Mouse (Mus musculus): ENCODE data around the gene Ugp2.

DNA sequence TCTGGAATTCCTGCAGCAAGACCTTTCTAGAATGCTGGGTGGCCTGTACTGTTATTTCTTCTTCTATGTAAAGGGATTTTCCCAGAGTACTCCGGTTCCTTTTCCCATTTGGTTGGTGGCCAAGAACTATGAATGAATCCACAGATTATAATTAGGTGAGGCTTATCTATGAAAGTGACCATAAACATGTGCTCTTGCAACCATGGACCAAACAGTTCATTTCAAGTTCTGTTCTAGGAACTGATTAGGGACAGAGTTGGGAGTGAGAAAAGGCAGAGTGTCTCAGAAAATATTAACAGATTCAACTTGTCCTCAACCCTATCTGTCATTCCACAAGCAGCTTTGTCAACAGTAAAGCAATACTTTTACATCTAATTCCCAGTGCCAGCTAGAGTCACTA is 35.1 kb upstream of the Ugp2 start:
- no peak for TF ChIP-seq POLR2A (IDR thresholded peaks at IDR 0.05; ENCODE audit: insufficient read length, low read depth)
- no peak for TF ChIP-seq TCF12 (IDR thresholded peaks at IDR 0.05; ENCODE audit: insufficient read depth, poor library complexity, severe bottlenecking)
- no peak for TF ChIP-seq REST (IDR thresholded peaks at IDR 0.05; ENCODE audit: insufficient read depth, insufficient read length)
- TF ChIP-seq USF1 (IDR thresholded peaks at IDR 0.05; ENCODE audit: low read depth), result no peak
- TF ChIP-seq CEBPB (IDR thresholded peaks at IDR 0.05; ENCODE audit: insufficient read depth, poor library complexity, severe bottlenecking), result no peak
- no peak for TF ChIP-seq MAX (IDR thresholded peaks at IDR 0.05; ENCODE audit: low read depth)
- TF ChIP-seq E2F4 (IDR thresholded peaks at IDR 0.05; ENCODE audit: insufficient read depth), result no peak
- no peak for TF ChIP-seq MYOD1 (IDR thresholded peaks at IDR 0.05; ENCODE audit: control insufficient read depth in 1 of 3, insufficient read length in 2 of 3, low read depth in 2 of 3)
- TF ChIP-seq POLR2AphosphoS2 (IDR thresholded peaks at IDR 0.05; ENCODE audit: insufficient read length, low read depth), result no peak
- TF ChIP-seq SRF (IDR thresholded peaks at IDR 0.05; ENCODE audit: control insufficient read depth, insufficient read length, low read depth), result no peak
